Mouse (Mus musculus) cortical plate, adult 2 months (tissue): ENCODE data around the gene Slc35g3.

ENCODE experiments used
- CTCF ChIP-seq: fragments of 200-500 bp; IDR thresholded peaks from 2 replicates; pipeline ENCODE4 v1.5.1; 2011; ENCODE audit warnings: mild to moderate bottlenecking, control low read depth, low read length; ENCODE audit not compliant: insufficient read depth; ENCODE audit errors: extremely low read depth
- POLR2A ChIP-seq: fragments of 200-500 bp; IDR thresholded peaks from 2 replicates; pipeline ENCODE4 v1.6.1; 2011; ENCODE audit warnings: mild to moderate bottlenecking, low read length, control low read depth; ENCODE audit not compliant: insufficient read depth; ENCODE audit errors: extremely low read depth

GRCm38 (mm10) chr11:69723074-69723473 is 38.7 kb downstream of the Slc35g3 start:
- TF ChIP-seq CTCF = no peak
- no peak for TF ChIP-seq POLR2A
